Mouse (Mus musculus) bone marrow macrophage, adult 2 months (primary cell): ENCODE measurements around the gene Ppm1m.

Source experiments
- CTCF ChIP-seq: IDR thresholded peaks from 2 replicates; pipeline ENCODE4 v1.5.1; 2012; ENCODE audit warnings: low read depth, mild to moderate bottlenecking, low read length, moderate library complexity
- POLR2A ChIP-seq: IDR thresholded peaks from 2 replicates; pipeline ENCODE4 v1.6.1; 2012; ENCODE audit warnings: mild to moderate bottlenecking, low read depth, low read length, borderline replicate concordance

DNA sequence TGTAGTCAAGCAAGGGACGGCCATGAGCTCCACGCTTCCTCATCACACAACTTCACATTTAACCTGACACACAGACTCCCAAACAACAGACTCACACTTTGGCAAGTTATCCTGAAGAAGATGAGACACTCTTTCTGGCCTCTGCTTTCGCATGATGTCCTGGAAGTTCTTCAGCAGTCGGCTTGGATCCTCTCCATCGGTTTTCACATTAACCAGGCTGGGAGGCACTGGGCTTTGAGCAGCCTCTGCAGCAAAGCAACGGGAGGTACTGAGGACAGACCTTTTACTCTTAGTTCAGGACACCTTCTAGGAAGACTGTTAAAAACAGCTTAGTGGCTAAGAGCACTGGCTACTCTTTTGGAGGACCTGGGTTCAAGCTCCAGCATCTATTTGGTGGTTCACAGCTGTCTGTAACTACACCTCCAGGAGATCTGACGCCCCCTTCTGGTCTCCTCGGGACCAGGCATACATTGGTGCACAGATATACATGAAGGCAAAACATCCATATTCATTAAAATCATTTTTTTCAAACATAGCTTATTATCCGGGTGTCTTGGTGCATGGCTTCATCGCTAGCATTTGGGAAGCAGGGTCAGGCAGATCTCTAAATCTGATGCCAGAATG lies 42.1 kb upstream of the Ppm1m start:
- TF ChIP-seq POLR2A (no peak), CTCF (0 out of 2 replicates have a peak, but pooled peaks have one; percentile 8)
